Mouse (Mus musculus): ENCODE results near the gene Mamdc2. TPM values are rescaled to one million over a fixed set of nuclear protein-coding genes. Genes with fewer than 3 reads are reported as not detected.
"Not testable (repeated sequence)": the region's sequence is repeated elsewhere in the genome, so short reads cannot be mapped to it uniquely, and the experiment has no call there.

Mamdc2 gene
- polyA plus RNA-seq (2015; fragmentation: Nextera tagmentation; extraction: Ambion mirVana), result 1.2 and 1.7 TPM in 2 replicates

DNA sequence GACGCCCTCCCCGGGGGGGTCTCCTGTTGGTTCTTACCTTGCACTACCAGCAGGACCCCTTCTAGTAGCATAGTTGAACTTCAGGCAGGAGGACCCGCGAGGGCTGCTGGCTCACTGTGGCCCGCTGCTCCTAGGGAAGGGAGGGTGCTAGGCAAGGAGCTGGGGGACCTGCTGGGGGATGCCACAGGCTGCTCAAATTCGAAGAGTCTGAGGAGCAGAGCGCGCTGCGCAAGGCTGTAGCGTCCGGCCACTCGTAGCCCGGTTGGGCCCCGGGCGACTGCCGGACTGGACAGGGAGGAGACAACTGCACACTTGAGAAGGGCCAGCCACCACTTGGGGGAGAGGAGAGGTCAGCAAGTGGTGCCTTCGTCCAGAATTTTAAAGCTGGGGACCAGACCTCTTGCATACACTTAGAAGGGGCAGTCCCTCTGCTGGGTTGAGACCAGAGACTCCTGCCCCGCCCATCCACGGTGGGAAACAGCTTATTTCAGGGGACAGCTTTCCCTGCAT is at the start of gene Mamdc2:
Mamdc2 (minus strand) TSS at position 455 of the 510 bp plus-strand sequence.
- Histone ChIP-seq H3K9ac (replicated peaks) (peak within 1 kb of the TSS; percentile 40), H3K9me3 (replicated peaks) (no peaks in the 10 kb centered on the region), H3K36me3 (no peaks in the 10 kb centered on the region), H3K4me2 (peak within 1 kb of the TSS; percentile 77), H3K4me3 (replicated peaks) (peak within 1 kb of the TSS; percentile 39), H3K4me1 (peaks cover 22% of the 10 kb centered on the region), H3K27ac (replicated peaks) (no peak within 1 kb of the TSS), H3K27me3 (replicated peaks) (peaks cover 20% of the 10 kb centered on the region; the same call in 1 of the 2 replicates)
- WGBS, result 1% methylated on average over 19 of the region's 19 CpGs
- ATAC-seq (ENCODE audit: low FRiP score), result peak; percentile 75

GRCm38 (mm10) chr19:23498011-23498410 is 49.8 kb upstream of the Mamdc2 start:
- no peak overlapping the region for H3K27ac ChIP-seq (replicated peaks)
- H3K4me2 ChIP-seq, result no peak overlapping the region
- peaks cover 11% of the 10 kb centered on the region for H3K4me1 ChIP-seq
- no peaks in the 10 kb centered on the region for H3K9me3 ChIP-seq (replicated peaks)
- 79% methylated on average over 7 of the region's 7 CpGs for WGBS
- no peak overlapping the region for H3K4me3 ChIP-seq (replicated peaks)
- H3K36me3 ChIP-seq, result no peaks in the 10 kb centered on the region
- no peak overlapping the region for H3K9ac ChIP-seq (replicated peaks)
- ATAC-seq (ENCODE audit: low FRiP score), result no peak
- no peaks in the 10 kb centered on the region for H3K27me3 ChIP-seq (replicated peaks)

DNA sequence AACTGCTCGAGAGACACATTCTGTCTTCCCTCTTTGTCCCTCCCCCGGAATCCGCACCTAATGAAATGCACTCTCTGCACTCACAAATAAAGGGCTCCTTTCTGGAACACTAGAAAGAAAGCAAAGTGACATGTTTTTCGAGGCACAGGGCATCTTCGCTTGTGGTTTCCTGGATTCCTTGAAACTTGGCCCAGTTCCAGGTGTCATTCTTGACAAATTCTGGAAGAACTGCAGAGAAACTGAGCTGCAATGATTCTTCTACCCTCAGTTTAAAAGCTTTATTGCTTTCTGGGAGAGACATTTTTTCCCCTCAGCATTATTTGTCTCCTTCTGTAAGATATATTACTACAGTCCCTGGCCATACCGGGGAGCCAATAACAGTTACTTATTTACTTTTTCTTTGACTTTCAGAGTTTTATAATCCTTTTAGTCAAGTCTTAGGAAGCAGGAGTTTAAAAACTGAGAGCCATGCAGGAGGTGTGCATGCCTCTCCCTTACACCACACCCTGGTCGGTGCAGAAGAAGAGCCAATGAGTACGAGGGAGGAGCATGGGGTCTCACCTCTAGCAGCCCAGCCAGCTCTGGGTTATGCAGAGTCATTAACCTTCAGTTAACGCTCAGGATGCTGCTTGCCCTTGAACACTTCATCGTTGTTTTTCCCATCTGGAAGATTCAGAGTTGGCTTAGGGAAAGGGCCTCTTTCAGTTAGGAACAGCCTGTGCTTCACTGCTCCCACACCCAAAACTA is 49.1 kb upstream of the Mamdc2 start:
- H3K4me3 ChIP-seq (replicated peaks), result no peak overlapping the region

DNA sequence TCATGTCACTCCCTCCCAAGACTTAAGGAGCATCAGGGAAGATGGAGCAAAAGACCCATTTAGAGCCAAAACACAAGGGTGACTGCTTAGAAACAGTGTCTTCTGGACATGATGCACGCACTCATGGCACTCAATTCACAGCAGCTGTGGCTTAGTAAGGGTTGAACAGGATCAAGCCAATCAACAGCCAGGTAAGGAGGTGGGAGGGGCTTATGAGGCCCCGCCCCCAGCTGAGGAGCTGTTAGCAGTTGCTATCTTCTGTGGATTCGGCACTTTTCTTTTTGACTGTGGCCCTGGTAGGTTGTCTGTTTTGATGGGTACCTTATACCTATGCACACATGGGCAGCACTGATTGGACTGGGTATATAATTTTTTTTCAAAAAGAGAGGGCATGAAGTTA is 48.3 kb upstream of the Mamdc2 start:
- ATAC-seq (ENCODE audit: low FRiP score), result no peak
- H3K4me2 ChIP-seq, result no peak overlapping the region
- H3K27me3 ChIP-seq (replicated peaks), result no peaks in the 10 kb centered on the region
- H3K4me3 ChIP-seq (replicated peaks), result no peak overlapping the region
- H3K9me3 ChIP-seq (replicated peaks), result no peaks in the 10 kb centered on the region
- H3K4me1 ChIP-seq, result peaks cover 7% of the 10 kb centered on the region
- H3K36me3 ChIP-seq, result no peaks in the 10 kb centered on the region
- no peak overlapping the region for H3K27ac ChIP-seq (replicated peaks)
- H3K9ac ChIP-seq (replicated peaks), result no peak overlapping the region
- 91% methylated on average over 3 of the region's 3 CpGs for WGBS

More for the DNA sequence above, 49.1 kb upstream of the Mamdc2 start:
- peaks cover 10% of the 10 kb centered on the region for H3K4me1 ChIP-seq
- H3K27ac ChIP-seq (replicated peaks), result no peak overlapping the region
- H3K9me3 ChIP-seq (replicated peaks), result no peaks in the 10 kb centered on the region
- peak; percentile 57; the same call in 1 of the 2 replicates for ATAC-seq (ENCODE audit: low FRiP score)
- no peak overlapping the region for H3K9ac ChIP-seq (replicated peaks)
- 57% methylated on average over 10 of the region's 10 CpGs for WGBS
- H3K27me3 ChIP-seq (replicated peaks), result no peaks in the 10 kb centered on the region
- no peak overlapping the region for H3K4me2 ChIP-seq
- H3K36me3 ChIP-seq, result no peaks in the 10 kb centered on the region

GRCm38 (mm10) chr19:23492663-23493062 is 44.4 kb upstream of the Mamdc2 start:
- no peak overlapping the region for H3K4me3 ChIP-seq (replicated peaks)
- no peak overlapping the region for H3K27ac ChIP-seq (replicated peaks)

GRCm38 (mm10) chr19:23490703-23491102 is 42.5 kb upstream of the Mamdc2 start:
- H3K4me1 ChIP-seq; H3K4me3 ChIP-seq (replicated peaks); H3K27me3 ChIP-seq (replicated peaks); H3K36me3 ChIP-seq; H3K9me3 ChIP-seq (replicated peaks); H3K9ac ChIP-seq (replicated peaks); H3K4me2 ChIP-seq; H3K27ac ChIP-seq (replicated peaks); ATAC-seq (ENCODE audit: low FRiP score): not testable (repeated sequence)
- WGBS, result 49% methylated on average over 7 of the region's 7 CpGs

More at GRCm38 (mm10) chr19:23492663-23493062, 44.4 kb upstream of the Mamdc2 start:
- Histone ChIP-seq H3K27me3 (replicated peaks) (no peaks in the 10 kb centered on the region), H3K4me1 (peaks cover 11% of the 10 kb centered on the region), H3K36me3 (no peaks in the 10 kb centered on the region), H3K9ac (replicated peaks) (no peak overlapping the region), H3K4me2 (no peak overlapping the region), H3K9me3 (replicated peaks) (no peaks in the 10 kb centered on the region)
- ATAC-seq (ENCODE audit: low FRiP score), result no peak

- Histone ChIP-seq H3K9ac (replicated peaks) (no peak overlapping the region), H3K4me1 (0 out of 2 replicates have a peak, but pooled peaks cover 4% of the 10 kb centered on the region), H3K27ac (replicated peaks) (no peak overlapping the region), H3K36me3 (no peaks in the 10 kb centered on the region), H3K27me3 (replicated peaks) (no peaks in the 10 kb centered on the region), H3K9me3 (replicated peaks) (no peaks in the 10 kb centered on the region), H3K4me3 (replicated peaks) (no peak overlapping the region), H3K4me2 (no peak overlapping the region)
- WGBS, result 48% methylated on average over 8 of the region's 8 CpGs
- no peak for ATAC-seq (ENCODE audit: low FRiP score)
These were observed 41.5 kb upstream of the Mamdc2 start for GRCm38 (mm10) chr19:23489780-23490179.

- WGBS, result 94% methylated on average over 1 of the region's 1 CpGs
- no peak overlapping the region for H3K4me2 ChIP-seq
- no peak for ATAC-seq (ENCODE audit: low FRiP score)
These were observed 39.2 kb upstream of the Mamdc2 start for GRCm38 (mm10) chr19:23487421-23487820.

DNA sequence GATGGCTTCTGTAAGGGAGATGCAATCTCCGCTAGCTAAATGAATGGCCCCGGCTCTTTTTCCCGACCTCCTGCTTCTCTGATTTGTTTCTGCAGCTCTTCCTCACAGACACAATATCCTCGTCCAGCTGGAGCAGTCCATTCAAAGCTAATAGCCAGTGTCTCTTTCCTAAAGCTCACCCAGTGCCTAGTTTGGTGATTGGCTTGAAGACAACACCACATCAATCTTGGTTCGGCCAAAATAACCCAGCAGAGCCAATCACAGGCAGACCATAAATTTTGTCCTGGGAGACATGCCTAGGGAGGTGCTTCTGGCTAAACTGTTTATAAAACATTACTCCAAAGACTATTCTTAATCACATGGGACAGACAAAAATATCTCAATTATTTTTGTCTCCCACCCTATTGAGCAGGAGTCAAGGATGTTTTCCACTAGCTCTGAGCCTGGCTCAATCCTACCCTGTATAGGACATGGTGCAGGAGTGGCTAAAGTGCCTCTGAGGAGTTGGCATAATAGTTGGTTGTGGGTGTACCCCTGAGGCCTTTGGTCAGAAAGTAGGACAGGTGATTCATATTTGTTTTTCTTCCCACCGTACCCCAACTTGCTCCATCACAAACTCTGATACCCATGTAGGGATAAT is 38.5 kb upstream of the Mamdc2 start:
- no peak overlapping the region for H3K4me3 ChIP-seq (replicated peaks)
- H3K9me3 ChIP-seq (replicated peaks), result no peaks in the 10 kb centered on the region
- no peak for ATAC-seq (ENCODE audit: low FRiP score)
- H3K27me3 ChIP-seq (replicated peaks), result no peaks in the 10 kb centered on the region
- H3K4me2 ChIP-seq, result no peak overlapping the region
- 64% methylated on average over 6 of the region's 6 CpGs for WGBS
- H3K27ac ChIP-seq (replicated peaks), result no peak overlapping the region
- no peaks in the 10 kb centered on the region for H3K36me3 ChIP-seq
- 0 out of 2 replicates have a peak, but pooled peaks cover 4% of the 10 kb centered on the region for H3K4me1 ChIP-seq
- no peak overlapping the region for H3K9ac ChIP-seq (replicated peaks)

More at GRCm38 (mm10) chr19:23487421-23487820, 39.2 kb upstream of the Mamdc2 start:
- no peaks in the 10 kb centered on the region for H3K9me3 ChIP-seq (replicated peaks)
- no peaks in the 10 kb centered on the region for H3K27me3 ChIP-seq (replicated peaks)
- H3K27ac ChIP-seq (replicated peaks), result no peak overlapping the region
- H3K4me3 ChIP-seq (replicated peaks), result no peak overlapping the region
- no peaks in the 10 kb centered on the region for H3K36me3 ChIP-seq
- H3K4me1 ChIP-seq, result 0 out of 2 replicates have a peak, but pooled peaks cover 4% of the 10 kb centered on the region
- no peak overlapping the region for H3K9ac ChIP-seq (replicated peaks)

DNA sequence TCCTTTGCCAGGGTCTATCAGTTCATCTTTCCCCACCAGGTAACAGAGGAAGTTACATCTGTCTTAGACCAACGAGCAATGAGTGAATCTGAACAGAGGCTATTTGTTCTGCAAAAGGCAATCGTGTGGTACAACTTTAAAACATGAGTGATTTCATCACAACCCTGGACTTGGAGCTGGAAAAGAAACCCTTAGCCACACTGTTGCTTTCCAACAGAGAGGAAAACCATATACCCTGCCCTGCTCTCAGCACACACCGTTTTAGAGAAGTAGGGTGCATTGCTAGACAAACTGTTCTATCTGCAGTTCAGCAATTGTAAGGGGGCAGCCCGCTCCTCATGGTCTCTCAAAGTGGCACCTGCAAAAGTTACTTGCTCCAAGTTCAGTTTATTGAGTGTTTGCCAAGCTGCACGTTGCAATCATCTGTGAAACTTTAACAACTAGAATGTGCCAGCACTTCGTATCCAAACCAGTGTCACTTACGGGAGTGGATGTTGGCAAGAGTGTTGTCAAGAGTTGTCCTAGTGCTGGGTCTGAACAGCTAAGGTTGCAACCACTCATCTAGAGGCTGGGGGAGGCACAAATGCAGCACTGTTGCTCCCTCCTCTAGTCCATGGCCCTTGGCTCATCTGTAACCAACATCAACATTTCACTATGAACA is 37.8 kb upstream of the Mamdc2 start:
- no peak for ATAC-seq (ENCODE audit: low FRiP score)
- H3K36me3 ChIP-seq, result no peaks in the 10 kb centered on the region
- H3K27ac ChIP-seq (replicated peaks), result no peak overlapping the region
- H3K9ac ChIP-seq (replicated peaks), result no peak overlapping the region
- no peak overlapping the region for H3K4me3 ChIP-seq (replicated peaks)
- WGBS, result 87% methylated on average over 7 of the region's 7 CpGs
- no peaks in the 10 kb centered on the region for H3K27me3 ChIP-seq (replicated peaks)
- H3K4me2 ChIP-seq, result no peak overlapping the region
- H3K9me3 ChIP-seq (replicated peaks), result no peaks in the 10 kb centered on the region
- 0 out of 2 replicates have a peak, but pooled peaks cover 4% of the 10 kb centered on the region for H3K4me1 ChIP-seq

- not testable (repeated sequence) for H3K27me3 ChIP-seq (replicated peaks); ATAC-seq (ENCODE audit: low FRiP score); H3K4me2 ChIP-seq; H3K27ac ChIP-seq (replicated peaks); H3K4me1 ChIP-seq; H3K4me3 ChIP-seq (replicated peaks); H3K9me3 ChIP-seq (replicated peaks); H3K9ac ChIP-seq (replicated peaks); H3K36me3 ChIP-seq
- WGBS, result 93% methylated on average over 2 of the region's 2 CpGs
These were observed 34.3 kb upstream of the Mamdc2 start for GRCm38 (mm10) chr19:23482571-23482970.

Measured in neural tube, embryonic 15.5 days (tissue).